Mouse (Mus musculus) cerebellum, adult 9-11 months (tissue): ENCODE measurements at regions not wholly inside any gene's neighbourhood (a gene's known extent, or its start where the extent isn't known, plus 50 kb on each side); places are given as distances from the start of the nearest gene placed in this dataset.

Experiments used
- DNase-seq: peaks from one replicate; pipeline ENCODE4 v3.0.0; 2022

DNA sequence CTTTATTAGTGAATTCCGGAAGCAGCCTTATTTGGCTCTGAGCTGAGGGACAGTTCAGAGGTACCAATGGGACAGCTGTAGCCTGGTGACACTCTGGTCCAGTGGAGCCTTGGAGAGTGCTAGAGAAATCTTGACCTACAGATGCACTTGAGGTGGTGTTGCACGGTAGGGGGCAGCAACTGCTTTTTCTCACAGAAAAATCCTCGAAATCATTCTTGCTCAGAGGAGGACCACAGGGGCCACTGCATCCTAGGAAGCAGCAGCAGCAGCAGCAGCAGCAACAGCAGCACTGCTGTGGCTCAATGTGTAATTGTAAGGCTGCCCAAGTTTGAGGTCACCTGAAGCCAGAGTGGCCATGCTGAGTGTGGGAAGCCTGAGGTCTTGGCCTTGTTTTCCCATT is 299.7 kb upstream of the Ppp2r3a start:
- DNase-seq: no peak

DNA sequence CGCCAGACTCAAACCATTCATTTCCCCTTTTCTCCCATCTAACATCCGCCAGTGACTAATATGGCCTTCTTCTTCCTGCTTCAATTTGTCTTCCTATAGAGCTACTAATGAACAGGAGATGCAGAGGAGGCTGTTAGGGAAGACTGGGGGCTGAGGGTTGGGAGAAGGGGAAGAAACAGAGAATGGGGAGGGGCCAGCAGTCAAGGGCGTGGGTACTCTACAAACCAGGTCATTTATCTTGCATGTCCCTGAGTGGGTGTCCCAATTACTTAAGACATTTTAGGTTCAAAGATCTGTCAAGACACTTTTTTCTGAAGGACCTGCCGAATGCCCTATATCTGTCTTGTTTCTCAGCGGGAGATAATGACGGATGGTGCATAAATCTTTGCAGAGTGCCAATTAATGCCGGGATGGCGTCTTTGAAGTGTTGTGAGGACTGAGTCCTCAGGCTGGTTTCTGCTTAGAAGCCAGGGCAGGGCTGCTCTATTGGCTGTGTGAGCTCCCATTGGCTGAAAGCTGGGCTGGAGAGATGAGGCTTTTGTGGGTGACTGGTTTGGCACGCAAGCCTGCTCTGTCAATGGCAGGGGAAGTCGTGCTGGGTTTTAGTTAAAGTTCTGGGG is 294.7 kb upstream of the Ppp2r3a start:
- no peak for DNase-seq

DNA sequence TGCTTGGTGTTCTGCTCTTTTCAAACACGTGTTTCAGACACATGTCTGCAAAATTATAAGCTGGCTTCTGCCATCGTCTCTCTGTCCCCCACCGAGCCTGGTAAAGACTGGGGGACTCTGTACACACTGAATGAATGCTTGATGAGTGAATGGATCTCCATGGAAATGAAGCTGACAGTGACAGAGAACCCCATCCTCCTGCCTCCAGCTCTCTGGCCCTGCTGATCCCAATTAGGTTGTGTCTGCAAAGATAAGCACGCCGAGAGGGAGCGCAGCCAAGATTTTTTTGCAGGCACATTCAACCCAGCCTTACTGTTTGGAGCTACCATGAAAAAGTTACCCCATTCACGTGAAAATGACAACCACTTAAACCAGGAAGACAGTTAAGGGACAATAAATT is 266.5 kb upstream of the Ppp2r3a start:
- DNase-seq: no peak

DNA sequence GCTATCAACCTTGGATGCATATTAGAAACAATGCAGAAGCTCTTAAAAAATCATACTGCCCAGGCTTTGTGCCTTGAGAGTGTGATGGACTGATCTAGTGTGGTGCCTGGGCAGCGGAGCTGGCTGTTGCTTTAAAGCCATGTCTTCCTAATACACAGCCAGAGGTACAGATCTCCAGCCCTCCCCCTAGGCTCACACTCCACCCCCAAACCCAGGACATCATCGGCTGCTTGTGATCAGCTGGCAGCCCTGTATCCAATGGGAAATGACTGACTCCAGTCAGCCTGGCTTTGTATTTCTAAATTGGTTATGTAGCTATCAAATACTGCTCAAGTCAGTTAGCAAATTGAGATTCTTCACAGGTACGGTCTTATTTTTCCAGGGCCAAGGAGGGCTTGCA is 259.2 kb upstream of the Ppp2r3a start:
- DNase-seq: no peak

DNA sequence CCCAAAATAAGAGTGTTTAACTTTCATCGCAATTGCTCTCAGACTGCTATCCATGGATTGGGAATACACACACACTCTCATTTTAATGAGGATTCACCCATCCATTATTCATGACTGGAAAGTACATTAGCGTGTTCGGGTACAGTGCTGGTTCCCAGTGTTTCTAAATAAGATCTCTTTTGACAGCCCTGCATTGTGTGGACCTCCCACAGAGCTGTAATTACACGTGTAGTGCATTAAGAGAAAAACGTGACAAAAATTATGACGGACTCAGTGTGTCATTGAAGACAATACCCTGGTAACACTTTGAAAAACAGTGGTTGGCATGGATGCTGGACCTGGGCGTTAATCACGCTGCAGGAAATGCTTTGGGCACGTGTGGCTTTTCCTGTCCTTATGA is 257.6 kb upstream of the Ppp2r3a start:
- no peak for DNase-seq

DNA sequence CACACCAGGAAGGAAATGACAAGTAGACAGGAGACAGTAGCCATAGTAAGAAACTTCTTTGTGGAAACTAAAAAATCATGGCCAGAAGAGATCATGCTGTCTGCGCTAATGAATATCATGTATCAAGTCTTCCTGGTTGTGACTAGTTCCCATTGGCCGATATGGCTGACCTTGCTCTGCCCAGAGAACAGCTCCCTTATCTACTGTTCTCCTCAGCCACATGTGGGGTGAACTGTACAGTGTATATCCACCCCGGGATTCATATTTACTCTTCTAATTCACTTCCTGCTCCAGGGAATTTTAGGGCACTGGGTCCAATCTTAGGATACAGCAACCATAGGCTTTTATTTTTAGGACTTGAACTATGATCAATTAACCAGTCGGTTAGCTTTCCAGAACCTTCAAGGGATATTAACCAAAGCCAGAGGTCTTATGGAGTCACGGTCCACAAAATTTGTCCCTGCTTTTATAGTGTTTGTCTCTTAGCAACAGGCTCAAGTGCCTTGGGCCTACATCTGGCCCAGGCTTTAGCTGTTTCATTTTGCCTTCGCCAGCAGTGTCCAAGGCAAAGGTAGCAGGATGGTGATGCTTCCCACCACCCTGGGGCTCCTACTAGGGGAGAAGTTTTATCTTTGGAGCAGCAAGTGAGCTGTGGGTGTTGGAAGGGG is 255.6 kb upstream of the Ppp2r3a start:
- DNase-seq: no peak

DNA sequence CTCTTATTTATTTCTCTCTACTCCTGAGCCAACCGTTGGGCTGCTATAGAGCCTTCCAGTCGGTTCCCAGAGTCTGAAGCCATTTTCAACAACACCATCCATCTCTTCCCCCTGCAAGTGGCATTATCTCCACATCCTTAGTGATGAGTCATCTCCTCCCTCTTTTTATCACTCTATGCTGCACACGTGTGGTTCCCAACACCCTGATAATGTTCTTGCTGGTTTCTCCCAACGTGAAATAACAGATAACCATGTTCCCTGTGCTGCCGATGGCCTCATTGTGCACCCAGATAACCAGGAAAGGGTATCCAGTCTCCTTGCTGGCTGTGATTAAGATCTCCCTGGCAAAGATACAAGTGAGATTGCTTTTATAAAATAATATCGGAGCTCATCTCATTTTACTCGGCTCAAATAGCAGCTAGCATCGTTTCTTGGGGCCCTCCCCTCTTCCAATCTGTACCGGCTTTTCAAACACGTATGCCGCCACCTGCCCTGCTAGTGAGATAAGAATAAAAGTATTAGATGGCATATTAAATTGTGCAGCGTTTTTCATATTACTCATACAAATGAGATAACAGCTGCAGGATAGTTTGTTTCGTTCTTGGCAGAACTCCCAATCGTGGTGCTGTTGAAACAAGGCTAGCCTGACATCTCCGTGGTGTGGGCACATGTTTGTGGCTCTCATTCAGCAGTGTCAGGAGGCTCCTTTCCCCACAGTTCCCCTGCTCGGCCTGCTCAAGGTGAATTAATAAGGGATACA is 250.3 kb upstream of the Ppp2r3a start:
- no peak for DNase-seq

DNA sequence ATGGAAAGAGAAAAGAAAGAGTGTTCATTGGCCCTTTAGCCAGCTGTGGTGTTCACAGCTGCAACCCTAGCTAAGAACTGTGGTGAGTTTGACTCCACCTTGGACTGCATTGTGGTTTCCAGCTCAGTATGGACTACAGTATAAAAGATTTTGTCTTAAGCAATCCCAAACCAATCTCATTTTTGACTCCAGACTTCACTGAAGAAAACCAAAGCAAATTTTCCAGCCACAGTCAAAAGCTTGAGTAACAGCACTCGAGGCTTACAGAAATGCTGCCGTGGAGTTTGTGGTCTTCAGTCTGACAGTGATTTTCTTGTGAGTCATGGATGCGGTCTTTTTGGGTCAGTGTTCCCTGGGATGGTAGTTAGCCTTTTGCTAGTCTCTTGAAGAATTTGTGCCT is 249.4 kb upstream of the Ppp2r3a start:
- no peak for DNase-seq

DNA sequence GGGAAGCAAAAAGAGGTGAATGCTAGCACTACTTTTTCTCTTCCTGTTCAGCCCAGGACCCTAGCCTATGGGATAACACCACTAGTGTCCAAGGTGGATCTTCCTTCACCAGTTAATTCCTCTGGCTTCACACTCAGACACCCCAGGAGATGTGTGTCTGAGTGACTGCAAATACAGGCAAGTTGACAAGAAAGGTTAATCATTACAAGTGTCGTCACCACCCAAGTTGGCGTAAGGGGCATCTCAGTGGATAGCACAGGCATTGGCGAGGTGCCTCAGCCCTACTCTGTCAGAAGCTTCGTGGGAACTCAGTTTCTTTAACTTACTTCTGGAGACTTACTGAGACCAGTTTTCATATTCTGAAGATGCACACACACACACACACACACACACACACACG is 247.1 kb upstream of the Ppp2r3a start:
- DNase-seq: no peak

DNA sequence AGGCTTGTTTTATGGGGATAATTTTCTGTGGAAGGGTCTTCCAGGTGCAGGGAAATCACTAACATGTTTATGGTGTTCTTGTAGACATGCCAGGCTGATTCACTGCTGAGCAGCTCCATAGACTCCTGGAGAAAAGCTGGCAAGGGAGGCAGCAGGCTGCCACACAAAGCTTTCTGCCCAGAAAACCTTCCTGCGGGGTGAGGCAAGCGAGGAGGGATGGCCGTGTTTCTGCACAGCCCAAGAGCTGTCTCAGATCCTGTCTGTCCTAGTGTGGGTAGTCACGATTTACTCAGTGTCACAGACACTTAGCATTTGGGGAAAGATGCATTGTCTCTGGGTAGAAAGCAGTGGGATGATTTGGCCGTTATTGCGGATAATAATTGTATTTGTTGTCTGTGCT is 244.2 kb upstream of the Ppp2r3a start:
- no peak for DNase-seq

DNA sequence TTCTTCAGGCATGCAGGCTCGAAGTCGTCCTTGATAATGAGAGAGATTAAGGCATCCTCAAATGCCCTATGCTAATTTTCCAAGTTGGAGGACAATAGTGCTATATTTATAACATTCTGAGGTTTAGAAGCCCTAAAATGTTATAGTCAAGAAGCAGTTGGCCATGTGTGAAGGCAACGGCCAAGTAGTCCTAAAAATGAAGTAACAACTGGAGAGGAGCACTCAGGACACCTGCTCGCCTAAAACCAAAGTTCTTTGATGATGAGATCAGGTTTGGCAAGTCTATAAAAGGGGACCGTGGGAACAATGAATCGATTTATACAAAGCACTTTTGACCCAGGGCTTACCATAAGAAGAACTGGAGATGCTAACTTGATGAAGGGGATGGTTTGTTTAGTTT is 237.4 kb upstream of the Ppp2r3a start:
- DNase-seq: no peak

DNA sequence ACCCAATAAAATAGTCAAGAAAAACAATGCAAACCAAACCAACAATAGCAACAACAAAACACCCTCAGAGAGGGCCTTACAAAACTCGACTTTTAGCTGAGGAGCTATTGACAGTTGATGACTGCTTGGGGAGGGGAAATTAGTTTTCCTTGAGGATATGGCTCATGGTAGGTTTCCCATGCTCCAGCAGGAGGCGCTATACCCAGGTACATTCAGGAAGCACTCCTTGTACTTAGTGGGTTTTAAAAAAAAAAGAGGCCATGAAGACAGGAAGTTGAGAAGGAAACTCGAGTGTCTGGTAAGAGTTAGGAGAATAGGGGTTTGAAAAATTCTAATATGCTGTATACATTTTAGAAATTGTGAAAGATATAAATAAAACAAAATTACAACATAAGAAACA is 224.6 kb upstream of the Ppp2r3a start:
- no peak for DNase-seq

DNA sequence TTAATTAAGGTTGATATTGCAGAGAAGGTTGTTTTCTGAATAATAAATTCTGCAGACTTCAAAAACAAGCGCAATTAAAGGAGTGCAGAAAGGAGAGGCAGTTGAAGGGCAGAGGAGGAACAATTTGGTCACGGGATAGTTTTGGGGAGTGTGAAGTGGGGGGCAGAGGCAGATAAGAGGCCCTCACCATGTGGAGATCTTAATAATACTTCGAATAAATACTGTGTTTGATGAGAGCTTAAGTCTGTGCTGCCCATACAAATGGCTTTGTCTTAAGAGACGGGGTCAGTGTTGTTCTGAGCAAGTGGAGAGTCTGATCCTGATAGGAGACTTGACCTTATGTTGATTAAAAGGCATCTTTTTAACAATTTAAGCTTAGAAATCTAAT is 221.5 kb upstream of the Ppp2r3a start:
- no peak for DNase-seq

DNA sequence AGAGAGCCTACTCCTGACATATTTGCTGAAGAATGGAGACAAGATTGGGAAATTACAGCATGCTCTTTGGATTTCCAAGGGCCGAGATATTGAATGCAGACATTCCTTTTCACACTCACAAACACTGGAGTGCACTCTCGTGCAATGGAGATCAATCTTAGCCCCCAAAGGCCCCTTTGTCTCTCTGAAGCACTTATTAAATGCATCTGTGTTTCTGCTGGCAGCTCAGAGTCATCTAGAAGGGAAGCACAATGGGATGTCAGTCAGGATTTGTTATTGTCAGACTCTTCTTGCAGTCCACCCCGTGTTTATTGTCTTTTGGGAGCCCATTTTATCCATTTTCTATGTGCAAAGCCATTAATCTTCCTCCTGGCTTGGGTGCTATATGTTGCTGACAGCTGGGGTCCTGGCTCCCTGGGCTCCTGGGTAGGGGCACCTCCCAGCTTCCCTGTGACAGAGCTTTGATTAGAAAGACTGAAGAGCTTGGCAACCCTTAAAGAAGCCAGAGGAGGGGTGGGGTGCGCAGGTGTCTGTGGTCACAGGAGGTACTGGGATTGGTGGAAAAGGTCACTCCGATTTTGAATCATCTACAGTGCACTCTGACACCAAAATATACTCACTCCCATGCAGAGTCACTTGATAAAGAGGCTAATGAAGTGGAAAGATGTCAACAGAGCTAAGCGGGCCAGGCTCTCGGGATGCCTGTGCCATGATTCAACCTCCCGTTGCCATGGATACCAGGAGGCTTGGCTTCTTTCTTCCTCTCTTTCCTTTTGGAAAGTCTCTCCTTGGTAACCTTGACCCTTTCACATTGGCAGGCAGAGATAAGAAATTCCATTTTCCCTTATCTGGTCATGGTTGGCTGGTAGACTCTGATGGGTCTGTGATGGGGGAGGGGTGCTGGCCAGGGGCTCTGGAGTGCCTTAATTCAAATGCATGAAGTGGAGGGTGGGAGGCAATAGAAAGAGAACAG is 220.8 kb upstream of the Ppp2r3a start:
- DNase-seq: no peak

DNA sequence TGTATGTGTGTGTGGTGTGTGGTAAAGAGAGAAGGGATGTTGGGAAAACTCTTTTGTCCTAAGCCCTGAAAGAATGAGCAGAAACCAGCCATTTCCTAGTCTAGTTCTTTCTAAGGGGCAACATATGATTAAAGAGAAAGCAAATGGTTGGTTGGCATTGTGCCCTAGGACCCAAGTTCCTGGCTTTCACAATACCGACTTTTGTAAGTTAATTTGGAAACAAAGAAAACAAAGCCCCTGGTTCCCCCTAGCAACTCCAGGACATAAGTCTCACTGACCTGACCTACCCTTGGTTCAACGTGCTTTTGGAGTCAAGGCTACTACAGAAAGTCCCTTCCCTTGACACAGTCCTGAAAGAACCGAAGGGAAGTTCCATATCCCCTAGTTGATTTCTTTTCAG is 220.1 kb upstream of the Ppp2r3a start:
- DNase-seq: no peak

DNA sequence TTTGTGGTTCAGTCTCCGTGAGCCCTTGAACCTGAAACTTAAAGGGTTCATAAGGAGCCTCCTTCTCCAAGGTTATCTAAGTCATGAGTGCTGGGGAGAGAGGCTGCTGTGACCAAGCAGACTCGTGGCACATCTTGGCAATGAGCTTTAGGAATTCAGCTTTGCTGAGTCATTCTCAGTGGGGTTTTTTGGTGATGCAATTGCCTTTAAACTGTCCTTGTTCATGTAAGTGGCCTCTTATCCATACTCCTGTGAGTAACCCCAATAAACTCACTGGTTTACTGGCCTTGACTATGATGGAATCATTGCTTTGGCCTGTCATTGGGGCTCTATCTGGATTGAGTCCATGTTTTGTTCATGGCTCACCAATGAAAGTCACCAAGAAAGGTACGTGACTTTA is 218.2 kb upstream of the Ppp2r3a start:
- DNase-seq: no peak

DNA sequence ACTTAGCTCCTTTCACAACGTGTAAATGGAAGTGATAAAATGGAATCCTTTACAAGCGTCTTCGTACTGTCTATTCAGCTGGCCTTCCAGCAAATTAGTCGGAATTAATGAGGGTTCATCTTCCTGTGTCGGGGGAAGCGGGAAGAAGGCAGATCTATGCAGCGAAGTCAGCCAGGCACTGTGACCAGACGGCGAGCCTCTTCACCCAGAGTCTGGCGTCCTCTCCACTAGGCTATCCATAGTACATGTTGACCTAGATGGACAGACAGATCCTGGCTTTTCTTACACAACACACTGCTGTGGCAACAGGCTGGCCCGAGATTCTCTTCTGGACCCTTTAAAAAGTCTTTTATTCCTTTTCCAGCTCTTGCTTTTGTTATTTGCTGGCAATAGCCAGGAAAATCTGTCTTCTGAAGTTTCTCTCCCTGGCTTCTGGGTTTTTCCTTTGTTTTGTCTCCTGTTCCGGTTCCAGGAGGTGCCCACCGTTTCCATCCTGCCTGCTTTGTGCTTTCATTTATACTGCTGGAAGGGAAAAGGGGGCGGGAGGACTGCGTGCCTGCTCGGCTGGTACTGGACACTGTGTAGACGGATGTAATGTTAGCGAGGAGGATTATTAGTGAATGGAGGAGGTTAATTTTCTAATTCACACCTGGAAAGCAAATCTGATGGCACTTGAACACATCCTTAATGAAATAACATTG is 213.3 kb upstream of the Ppp2r3a start:
- DNase-seq: no peak

DNA sequence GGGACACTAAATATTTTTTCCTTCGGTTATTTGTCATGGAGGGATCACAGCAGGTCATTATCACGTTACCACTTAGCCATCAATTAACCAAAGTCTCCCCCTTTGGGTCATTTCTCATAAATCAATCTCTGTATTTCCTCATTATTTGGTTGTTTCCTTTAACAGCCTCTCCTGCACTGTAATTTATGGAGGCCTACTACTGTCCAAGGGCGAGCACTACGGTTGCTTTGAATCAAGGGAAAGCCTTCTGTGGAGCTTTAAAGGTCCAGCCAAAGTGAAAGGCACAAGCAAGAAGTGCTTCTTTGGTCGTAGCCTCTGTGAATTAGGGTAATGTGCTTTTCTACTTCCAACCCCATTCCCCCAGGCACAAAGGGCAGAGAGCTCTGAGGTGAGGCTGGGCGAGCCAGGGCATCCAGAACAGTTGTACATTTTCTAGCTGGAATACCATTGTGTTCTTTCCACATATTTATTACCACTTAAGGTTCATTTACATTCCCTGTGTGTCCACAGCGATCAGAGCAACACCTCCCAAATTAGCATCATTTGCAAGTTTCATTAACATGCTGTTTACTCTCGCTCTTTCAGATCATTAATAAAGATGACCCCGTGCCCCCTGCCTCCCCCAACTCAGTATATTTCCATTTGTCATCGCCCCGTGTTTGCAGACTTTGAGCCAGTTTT is 207.5 kb upstream of the Ppp2r3a start:
- DNase-seq: no peak

DNA sequence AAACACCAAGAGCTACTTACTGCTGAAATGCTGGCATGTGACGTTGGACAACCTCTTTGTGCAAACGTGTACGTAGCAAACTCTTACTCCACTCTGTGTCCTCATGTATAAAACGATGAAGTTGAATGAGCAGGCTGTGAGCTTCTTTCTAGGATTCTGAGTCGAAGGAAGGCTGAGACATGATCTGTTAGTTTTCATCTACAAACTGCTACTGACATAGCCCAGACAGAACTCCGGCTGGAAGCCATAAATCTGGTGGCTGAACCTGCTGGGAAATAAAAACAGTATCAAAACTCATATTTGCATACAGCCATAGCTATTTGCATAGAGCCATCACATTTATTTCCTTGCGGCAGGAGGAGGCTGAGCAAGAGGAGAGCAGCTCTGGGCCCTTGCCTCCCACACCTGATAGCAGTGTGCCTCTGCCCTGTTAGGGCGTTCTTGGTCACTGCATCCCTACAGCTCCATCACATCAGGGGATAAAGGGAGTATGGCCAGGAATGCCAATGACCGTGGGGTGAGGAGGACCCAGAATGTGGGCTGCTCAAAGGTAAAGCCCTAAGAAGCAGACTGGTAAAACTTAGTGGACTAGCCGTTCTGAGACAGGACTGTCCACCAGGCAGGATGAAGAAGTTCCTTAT is 206.8 kb upstream of the Ppp2r3a start:
- DNase-seq: no peak

DNA sequence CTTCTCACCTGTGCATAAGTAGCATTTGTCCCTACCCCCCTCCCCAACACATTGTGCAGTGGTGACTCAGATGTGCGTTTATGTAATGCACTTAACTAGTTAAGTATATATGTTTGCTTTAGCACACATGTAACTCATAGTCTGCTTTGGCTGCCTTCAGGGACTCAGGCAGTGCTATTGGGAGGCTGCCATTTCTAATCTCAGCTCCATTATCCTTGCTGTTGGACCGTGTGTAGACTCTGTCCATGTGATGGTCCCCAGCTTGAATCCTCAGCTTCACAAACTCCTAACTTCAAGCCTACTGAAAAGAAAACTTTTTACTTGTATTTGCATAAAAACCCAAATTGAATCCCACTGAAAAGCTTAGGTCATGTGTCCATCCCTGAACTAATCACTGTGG is 194.7 kb upstream of the Ppp2r3a start:
- no peak for DNase-seq

DNA sequence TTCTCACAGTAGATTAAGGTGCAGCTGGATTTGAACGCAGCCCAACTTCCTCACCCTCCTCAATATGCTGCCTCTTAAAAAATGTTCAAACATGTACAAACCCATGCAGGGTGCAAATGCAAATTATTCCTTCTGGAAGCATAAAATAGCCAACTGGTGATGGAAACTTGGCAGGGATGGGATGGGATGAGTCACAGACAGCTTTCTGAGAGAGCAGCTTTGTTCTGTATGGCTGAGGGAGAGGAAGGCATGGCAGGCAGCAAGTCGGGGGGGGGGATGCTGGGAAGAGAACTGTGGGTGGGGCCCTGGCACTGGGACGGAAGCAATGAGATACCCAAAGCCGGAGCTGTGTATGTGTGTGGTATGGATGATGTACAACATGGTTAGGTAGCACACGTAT is 194.2 kb upstream of the Ppp2r3a start:
- peak; percentile 54 for DNase-seq

DNA sequence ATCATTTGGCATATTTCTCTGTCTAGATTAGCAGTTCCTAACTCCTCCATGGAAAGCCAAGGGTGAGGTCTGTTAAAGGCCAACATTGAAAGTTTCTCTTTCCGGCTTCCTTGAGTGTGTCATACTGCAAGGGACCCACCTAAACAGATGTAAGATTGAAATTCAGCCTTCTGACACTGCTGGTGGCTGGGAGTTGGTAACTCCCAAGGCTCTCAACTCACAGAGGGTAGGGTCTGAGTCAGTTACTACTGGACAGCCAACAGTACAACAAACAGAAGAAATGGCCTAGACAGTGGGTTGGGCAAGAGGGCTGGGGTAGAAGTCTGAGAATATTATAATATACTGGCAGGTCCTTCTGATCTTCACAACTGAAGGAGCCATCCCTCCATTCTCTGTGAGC is 193.7 kb upstream of the Ppp2r3a start:
- no peak for DNase-seq
